Mouse (Mus musculus) G1E (cell line): ENCODE data around the gene Btaf1. TPM values are rescaled to one million over a fixed set of nuclear protein-coding genes. Genes with fewer than 3 reads are reported as not detected.

Experiments
- ATAC-seq: 2 replicates; pipeline ENCODE4 v1.8.0; 2016; ENCODE audit warnings: mild to moderate bottlenecking; ENCODE audit not compliant: insufficient number of reproducible peaks, poor library complexity, low FRiP score, severe bottlenecking; ENCODE audit errors: extremely low read depth
- DNase-seq: peaks from one replicate; pipeline ENCODE4 v3.0.0; 2012; ENCODE audit warnings: low spot score
- H3K27me3 ChIP-seq: 2 replicates; pipeline ENCODE4 v1.6.1; 2012; ENCODE audit warnings: mild to moderate bottlenecking, low read length, inconsistent platforms; ENCODE audit not compliant: insufficient read depth
- H3K36me3 ChIP-seq: replicated peaks from 2 replicates; pipeline ENCODE3; 2012; ENCODE audit warnings: mild to moderate bottlenecking, inconsistent platforms
- H3K4me1 ChIP-seq: 2 replicates; pipeline ENCODE4 v1.6.1; 2012; ENCODE audit warnings: low read depth, low read length, inconsistent platforms, mixed read lengths; ENCODE audit not compliant: insufficient read depth
- H3K4me3 ChIP-seq: 2 replicates; pipeline ENCODE4 v1.5.1; 2012; ENCODE audit warnings: low read depth, mild to moderate bottlenecking, inconsistent platforms, low read length, moderate library complexity, mixed read lengths
- H3K9me3 ChIP-seq: replicated peaks from 2 replicates; pipeline ENCODE4 v1.6.1; 2012; ENCODE audit warnings: inconsistent platforms
- CTCF ChIP-seq: IDR thresholded peaks from 2 replicates; pipeline ENCODE4 v1.5.1; 2012; ENCODE audit warnings: low read depth, low read length, inconsistent platforms, mixed read lengths
- GATA1 ChIP-seq: IDR thresholded peaks from 2 replicates; pipeline ENCODE4 v1.6.1; 2012; ENCODE audit warnings: borderline replicate concordance, low read length, inconsistent platforms, mixed read lengths
- GATA2 ChIP-seq: IDR thresholded peaks from 2 replicates; pipeline ENCODE4 v1.6.1; 2012; ENCODE audit warnings: low read depth, low read length, inconsistent platforms, borderline replicate concordance
- POLR2AphosphoS5 ChIP-seq: IDR thresholded peaks from 2 replicates; pipeline ENCODE4 v1.6.1; 2012; ENCODE audit warnings: low read depth, low read length, inconsistent platforms; ENCODE audit not compliant: insufficient replicate concordance
- TAL1 ChIP-seq: conservative IDR thresholded peaks from 2 replicates; pipeline ENCODE4 v1.6.1; 2012; ENCODE audit warnings: low read depth, low read length, inconsistent platforms, mixed read lengths
- polyA plus RNA-seq: library from polyadenylated mRNA; stranded (reverse); fragments of >175 nt; gene quantifications from 2 replicates; pipeline ENCODE4 v1.2.3, GENCODE M21; 2012
- total RNA-seq, 2 experiments: library from RNA; stranded (forward) in 1 of 2; stranded (reverse) in 1 of 2; fragments of 200-1000 nt in 1 of 2; fragments of >200 nt in 1 of 2; fragmentation: Nextera tagmentation in 1 of 2; gene quantifications; 2 replicates each; pipeline ENCODE4 v1.2.3; 2014 to 2017

The Btaf1 gene
- total and polyA plus RNA-seq, 3 experiments, result 6.4 to 192 (median 161) TPM

DNA sequence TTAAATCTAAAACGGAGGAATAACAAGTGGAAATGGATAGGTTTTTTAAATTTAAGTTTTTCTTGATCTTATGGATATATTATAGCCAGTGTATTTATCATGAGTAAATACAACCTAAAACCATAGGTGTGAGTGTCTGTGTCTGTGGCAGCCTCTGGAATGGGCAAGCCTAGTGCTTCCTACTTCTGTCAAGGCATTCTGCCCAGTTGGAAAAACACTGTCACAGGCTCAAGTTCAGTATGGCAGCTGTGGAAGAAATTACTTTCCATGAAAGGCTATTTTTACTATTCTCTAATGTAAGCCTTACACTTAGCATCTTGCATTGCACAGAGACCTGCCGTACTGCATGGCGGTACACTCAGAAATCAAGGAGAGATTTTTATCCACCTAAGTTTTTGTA lies 34.1 kb upstream of the Btaf1 start:
- ATAC-seq, result no peak
- no peaks in the 10 kb centered on the region for H3K9me3 ChIP-seq
- no peaks in the 10 kb centered on the region for H3K27me3 ChIP-seq
- TF ChIP-seq GATA1, result no peak
- TF ChIP-seq GATA2, result no peak
- no peak for TF ChIP-seq POLR2AphosphoS5
- no peak for TF ChIP-seq CTCF
- TF ChIP-seq TAL1, result no peak
- peaks cover 87% of the 10 kb centered on the region for H3K36me3 ChIP-seq
- DNase-seq, result no peak
- no peaks in the 10 kb centered on the region for H3K4me1 ChIP-seq
- no peak overlapping the region for H3K4me3 ChIP-seq

DNA sequence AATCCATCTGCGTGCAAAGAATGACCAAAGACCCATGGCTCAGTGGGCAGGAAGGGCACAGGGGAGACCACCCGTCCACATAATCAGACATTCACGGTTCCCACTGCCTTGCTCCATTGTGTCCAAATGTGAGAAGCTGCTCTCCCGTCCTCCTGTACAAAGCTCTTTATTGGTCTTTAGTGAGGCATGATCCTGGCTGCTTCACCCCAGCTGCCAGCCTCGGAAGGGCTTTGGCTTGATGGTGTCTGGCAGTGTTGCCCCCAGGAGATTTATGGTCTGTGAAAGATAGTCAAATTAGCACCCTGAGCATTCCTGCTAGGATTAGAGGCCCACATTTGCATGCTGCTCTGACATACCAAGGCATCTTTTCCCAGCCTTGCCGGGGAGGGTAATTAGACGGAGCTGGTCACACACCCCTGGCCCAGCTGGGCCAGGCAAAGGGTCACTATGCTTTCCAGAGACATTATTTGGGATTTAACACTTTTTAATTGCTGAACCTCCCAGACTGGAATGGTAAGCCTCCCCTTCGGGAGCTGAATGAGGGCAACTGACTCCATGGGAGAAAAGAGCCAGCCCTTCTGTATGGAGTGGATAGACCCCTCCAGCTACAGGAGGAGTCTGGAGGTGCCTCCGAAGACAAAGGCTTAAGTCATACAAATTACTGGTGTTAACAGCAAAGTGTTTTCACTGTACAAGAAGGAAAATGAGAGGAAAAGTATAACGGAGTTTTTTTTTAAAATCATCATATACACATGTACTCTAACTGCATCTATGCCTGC lies 28.9 kb upstream of the Btaf1 start:
- Histone ChIP-seq H3K27me3 (no peaks in the 10 kb centered on the region), H3K4me3 (no peak overlapping the region), H3K9me3 (no peaks in the 10 kb centered on the region), H3K36me3 (peaks cover 44% of the 10 kb centered on the region), H3K4me1 (no peaks in the 10 kb centered on the region)
- no peak for ATAC-seq
- TF ChIP-seq POLR2AphosphoS5, result no peak
- TF ChIP-seq GATA1, result no peak
- no peak for TF ChIP-seq TAL1
- TF ChIP-seq CTCF, result no peak
- TF ChIP-seq GATA2, result no peak
- no peak for DNase-seq

DNA sequence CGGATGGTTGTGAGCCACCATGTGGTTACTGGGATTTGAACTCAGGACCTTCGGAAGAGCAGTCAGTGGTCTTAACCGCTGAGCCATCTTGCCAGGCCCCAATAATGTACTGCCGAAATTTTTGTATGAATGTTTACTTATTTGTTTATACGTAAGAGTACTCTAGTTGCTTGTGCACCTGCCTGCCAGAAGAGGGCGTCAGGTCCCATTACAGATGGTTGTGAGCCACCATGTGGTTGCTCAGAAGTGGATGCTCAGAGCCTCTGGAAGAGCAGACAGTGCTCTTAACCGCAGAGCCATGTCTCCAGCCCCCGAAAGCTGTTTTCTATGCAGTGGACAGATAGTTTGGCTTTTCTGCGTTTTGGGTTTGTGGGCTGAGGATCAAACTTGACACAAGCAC lies 28.1 kb upstream of the Btaf1 start:
- TF ChIP-seq CTCF, result no peak; the same call in 1 of the 2 replicates
- no peak for TF ChIP-seq POLR2AphosphoS5
- no peak for TF ChIP-seq GATA1
- TF ChIP-seq TAL1, result no peak
- no peak for TF ChIP-seq GATA2
- Histone ChIP-seq H3K4me1 (no peaks in the 10 kb centered on the region), H3K9me3 (no peaks in the 10 kb centered on the region), H3K27me3 (no peaks in the 10 kb centered on the region), H3K4me3 (no peak overlapping the region), H3K36me3 (peaks cover 37% of the 10 kb centered on the region)
- ATAC-seq (no peak), DNase-seq (no peak)

DNA sequence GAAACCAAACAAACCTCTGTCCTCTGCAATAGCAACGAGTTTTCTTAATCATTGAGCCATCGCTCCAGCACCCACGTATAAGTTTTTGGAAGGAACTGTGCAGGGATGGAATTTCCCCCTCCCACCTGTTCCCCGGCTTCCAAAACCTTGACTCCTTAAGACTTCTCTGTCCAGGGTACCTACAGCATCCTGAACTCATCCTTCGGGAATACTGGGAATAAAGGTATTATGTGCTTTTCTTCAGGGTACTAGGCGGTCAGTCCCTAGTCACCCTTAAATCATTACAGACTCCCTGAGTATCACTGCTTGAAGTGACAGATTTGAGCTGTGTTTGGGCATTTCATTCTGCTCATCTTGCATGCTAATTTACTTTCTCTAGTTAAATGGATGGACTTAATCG lies 22.5 kb upstream of the Btaf1 start:
- ATAC-seq (no peak), DNase-seq (no peak)
- peaks cover 5% of the 10 kb centered on the region; the same call in 1 of the 2 replicates for H3K27me3 ChIP-seq
- H3K4me3 ChIP-seq, result no peak overlapping the region
- TF ChIP-seq CTCF (no peak), POLR2AphosphoS5 (no peak), TAL1 (no peak), GATA2 (no peak), GATA1 (no peak)
- H3K36me3 ChIP-seq, result no peaks in the 10 kb centered on the region
- H3K9me3 ChIP-seq, result no peaks in the 10 kb centered on the region
- H3K4me1 ChIP-seq, result peaks cover 5% of the 10 kb centered on the region

DNA sequence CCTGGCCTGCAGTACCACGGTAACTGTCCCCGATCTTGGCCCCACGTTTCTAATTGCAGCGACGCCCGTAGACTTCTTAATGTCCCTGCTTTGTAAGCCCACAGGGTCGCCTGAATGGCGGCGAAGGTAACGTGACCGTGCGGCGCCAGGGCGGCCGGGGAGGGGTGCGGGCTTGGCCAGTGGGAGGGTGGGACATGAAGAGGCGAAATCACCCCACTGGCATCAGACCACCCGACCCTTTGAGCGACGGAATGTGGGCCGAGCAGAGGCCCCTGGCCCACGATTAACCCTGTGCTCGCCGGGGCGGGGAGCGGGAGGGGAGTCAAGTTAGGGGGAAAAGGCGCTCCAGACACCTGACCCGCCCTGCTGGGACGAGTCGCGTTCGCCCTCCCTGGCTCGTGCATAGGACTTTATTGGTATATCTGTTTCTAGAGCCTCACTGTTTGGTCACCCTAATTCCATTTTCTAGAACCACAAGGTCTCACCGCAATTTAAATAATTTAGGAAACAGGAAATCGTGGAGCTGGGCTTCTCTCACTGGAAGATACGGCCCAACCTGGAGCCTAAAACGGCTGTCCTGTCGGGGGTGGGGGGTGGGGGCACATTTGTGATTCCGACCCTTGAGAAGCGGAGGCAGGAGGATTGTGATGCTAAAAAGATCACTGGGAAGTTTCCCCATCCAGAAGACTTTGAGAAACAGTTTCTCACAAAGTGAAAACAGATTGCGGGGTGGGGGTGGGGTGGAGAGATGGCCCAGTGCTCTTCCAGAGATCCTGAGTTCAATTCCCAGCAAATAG lies 21.5 kb upstream of the Btaf1 start:
- peaks cover 5% of the 10 kb centered on the region for H3K4me1 ChIP-seq
- H3K27me3 ChIP-seq, result peaks cover 5% of the 10 kb centered on the region; the same call in 1 of the 2 replicates
- no peak overlapping the region; the same call in 1 of the 2 replicates for H3K4me3 ChIP-seq
- ATAC-seq (no peak), DNase-seq (no peak)
- H3K9me3 ChIP-seq, result no peaks in the 10 kb centered on the region
- TF ChIP-seq TAL1, result no peak
- TF ChIP-seq CTCF, result no peak
- no peak for TF ChIP-seq GATA2
- TF ChIP-seq POLR2AphosphoS5, result no peak
- no peak for TF ChIP-seq GATA1
- H3K36me3 ChIP-seq, result no peaks in the 10 kb centered on the region

DNA sequence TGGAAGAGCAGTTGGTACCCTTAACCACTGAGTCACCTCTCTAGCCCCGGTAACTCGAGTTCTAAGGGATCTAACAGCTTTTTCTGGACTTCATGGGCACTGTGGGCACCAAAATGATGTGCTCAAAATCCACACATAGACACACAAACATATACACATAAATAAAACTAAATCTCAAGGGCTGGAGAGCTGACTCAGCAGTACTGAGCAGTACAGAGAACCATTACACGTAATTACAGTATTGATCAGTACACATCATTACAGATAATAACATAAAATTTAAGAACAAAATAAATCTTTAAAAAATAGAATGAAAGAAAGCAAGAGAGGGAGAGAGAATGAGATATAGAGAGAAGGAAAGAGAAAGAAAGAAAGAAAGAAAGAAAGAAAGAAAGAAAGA lies 16.7 kb upstream of the Btaf1 start:
- TF ChIP-seq CTCF (no peak), GATA2 (no peak), TAL1 (no peak)
- Histone ChIP-seq H3K4me1 (peaks cover 13% of the 10 kb centered on the region), H3K27me3 (peaks cover 17% of the 10 kb centered on the region), H3K9me3 (no peaks in the 10 kb centered on the region), H3K4me3 (no peak overlapping the region), H3K36me3 (no peaks in the 10 kb centered on the region)
- ATAC-seq (no peak), DNase-seq (no peak)
